Mouse (Mus musculus): ENCODE results near the gene Ska2. TPM values are rescaled to one million over a fixed set of nuclear protein-coding genes. Genes with fewer than 3 reads are reported as not detected.
A peak's percentile ranks its signal among the peaks of the same experiment; 100 is the strongest.

Ska2 gene
- polyA plus RNA-seq, 1 experiment from 2014 or later: 120 TPM

DNA sequence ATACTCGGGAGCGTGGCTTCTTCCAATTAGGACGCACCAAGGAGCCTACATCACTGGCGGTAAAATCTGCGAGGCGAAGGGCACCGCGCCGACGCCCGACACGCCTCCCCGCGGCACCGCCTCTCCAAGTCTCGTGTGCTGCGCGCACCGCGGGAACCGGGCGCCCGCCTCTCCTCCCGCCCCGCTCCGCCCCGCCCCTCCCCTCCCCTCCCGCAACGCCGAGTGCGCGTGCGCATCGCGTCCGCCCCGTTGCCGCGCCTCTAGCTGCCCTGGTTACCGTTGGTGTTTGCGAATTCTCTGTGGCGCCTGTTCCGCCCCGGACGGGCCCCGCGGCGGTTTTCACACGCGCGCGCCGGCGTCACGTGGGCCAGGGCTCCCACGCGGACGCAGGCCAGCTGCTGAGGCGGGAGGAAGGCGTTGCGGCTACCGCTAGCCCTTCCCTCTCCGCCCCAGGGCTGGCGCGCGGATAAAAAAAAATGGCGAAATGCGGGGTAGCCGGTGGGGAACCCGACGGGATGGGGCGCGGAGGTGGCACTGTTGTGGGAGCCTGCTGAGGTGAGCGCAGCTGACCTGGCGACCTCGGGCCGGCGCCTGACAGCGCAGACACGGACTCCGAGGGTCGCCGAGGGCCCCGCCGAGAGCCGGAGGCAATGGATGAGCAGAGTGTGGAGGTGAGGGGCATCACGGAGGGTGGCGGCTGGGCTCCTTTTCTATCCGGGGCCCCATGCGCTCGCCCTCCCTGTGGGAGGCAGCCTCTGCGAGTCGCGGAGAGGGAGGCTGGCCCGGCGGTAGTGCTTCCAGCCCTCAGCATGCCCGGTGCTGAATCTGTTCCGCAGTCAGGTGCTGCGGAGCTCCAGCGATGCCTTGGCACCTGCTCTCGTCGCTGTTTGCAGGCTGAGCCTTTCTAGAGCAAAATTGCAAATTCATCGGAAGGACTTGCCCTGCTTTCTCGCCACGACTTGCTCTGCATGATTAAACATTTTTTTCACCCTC is 18.1 kb downstream of the Ska2 start, which contains the start of gene Trim37:
Trim37 (plus strand) TSS at position 254 of the 993 bp plus-strand sequence.
- Histone ChIP-seq H3K4me2 (ENCODE audit: low read depth, severe bottlenecking) (peak within 1 kb of the TSS; percentile 79), H3K4me3 (ENCODE audit: low read depth, low read length) (peak within 1 kb of the TSS; percentile 96), H3K36me3 (ENCODE audit: control insufficient read depth, insufficient read depth, low read length) (peaks cover 11% of the 10 kb centered on the region; the same call in 1 of the 2 replicates), H3K9ac (ENCODE audit: low read length) (peak within 1 kb of the TSS; percentile 85), H3K4me1 (ENCODE audit: control insufficient read depth, insufficient read depth, low read length) (0 out of 2 replicates have a peak, but pooled peaks cover 2% of the 10 kb centered on the region), H3K9me3 (ENCODE audit: control insufficient read depth, low read length) (no peaks in the 10 kb centered on the region), H3K27ac (replicated peaks; ENCODE audit: low read depth, low read length) (peak within 1 kb of the TSS; percentile 77), H3K27me3 (ENCODE audit: control insufficient read depth, insufficient read depth, low read length) (no peaks in the 10 kb centered on the region)
- WGBS: under 1% methylated on average over 97 of the region's 105 CpGs
- ATAC-seq (ENCODE audit: insufficient number of reproducible peaks, low FRiP score, low TSS enrichment, low read depth) (peak; percentile 83), DNase-seq (ENCODE audit: low spot score) (peak; percentile 93)

DNA sequence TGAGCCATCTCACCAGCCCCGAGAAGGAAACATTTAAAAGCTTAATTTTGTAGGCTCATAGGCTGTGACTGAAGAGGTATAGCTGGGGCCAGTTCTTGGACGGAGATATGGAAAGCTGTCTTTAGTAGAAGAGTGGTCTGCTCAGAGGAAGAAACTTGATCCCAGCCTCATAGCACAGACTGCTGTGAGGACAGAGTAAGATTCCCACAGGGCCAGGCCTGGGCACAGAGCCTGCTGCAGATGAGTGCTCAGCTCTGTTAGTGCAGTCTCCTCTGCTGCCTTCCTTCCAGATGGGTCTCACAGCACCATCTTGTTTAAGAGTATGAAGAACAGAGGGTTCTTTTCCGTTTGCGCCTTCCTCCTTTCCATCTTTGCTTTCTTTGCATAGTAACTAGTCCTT is 27.2 kb downstream of the Ska2 start:
- no peak overlapping the region for H3K9ac ChIP-seq (ENCODE audit: low read length)
- H3K27ac ChIP-seq (replicated peaks; ENCODE audit: low read depth, low read length): no peak overlapping the region
- H3K36me3 ChIP-seq (ENCODE audit: control insufficient read depth, insufficient read depth, low read length): peaks cover 2% of the 10 kb centered on the region; the same call in 1 of the 2 replicates
- DNase-seq (ENCODE audit: low spot score) (no peak), ATAC-seq (ENCODE audit: insufficient number of reproducible peaks, low FRiP score, low TSS enrichment, low read depth) (no peak)
- no peaks in the 10 kb centered on the region for H3K9me3 ChIP-seq (ENCODE audit: control insufficient read depth, low read length)
- no peak overlapping the region for H3K4me2 ChIP-seq (ENCODE audit: low read depth, severe bottlenecking)
- 92% methylated on average over 4 of the region's 4 CpGs for WGBS
- H3K27me3 ChIP-seq (ENCODE audit: control insufficient read depth, insufficient read depth, low read length): no peaks in the 10 kb centered on the region
- no peaks in the 10 kb centered on the region for H3K4me1 ChIP-seq (ENCODE audit: control insufficient read depth, insufficient read depth, low read length)
- no peak overlapping the region for H3K4me3 ChIP-seq (ENCODE audit: low read depth, low read length)

DNA sequence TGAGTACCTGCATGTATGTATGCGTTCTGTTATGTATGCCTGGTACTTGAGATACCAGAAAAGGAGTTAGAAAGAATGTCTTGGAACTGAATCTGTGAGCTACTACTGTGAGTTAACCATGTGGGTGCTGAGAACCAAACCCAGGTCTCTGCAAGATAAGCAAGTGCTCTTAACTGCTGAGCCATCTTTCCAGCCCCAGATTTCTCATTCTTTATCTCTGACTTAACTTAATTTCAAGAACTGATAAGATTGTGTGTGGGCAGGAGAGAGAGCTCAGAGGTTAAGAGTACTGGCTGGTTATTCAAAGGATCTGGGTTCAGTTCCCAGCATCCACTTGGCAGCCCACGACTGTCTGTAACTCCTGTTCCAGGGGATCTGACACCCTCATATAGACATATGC is 49.0 kb downstream of the Ska2 start:
- no peaks in the 10 kb centered on the region for H3K27me3 ChIP-seq (ENCODE audit: control insufficient read depth, insufficient read depth, low read length)
- ATAC-seq (ENCODE audit: insufficient number of reproducible peaks, low FRiP score, low TSS enrichment, low read depth) (no peak), DNase-seq (ENCODE audit: low spot score) (no peak)
- H3K4me1 ChIP-seq (ENCODE audit: control insufficient read depth, insufficient read depth, low read length): no peaks in the 10 kb centered on the region
- H3K9me3 ChIP-seq (ENCODE audit: control insufficient read depth, low read length): no peaks in the 10 kb centered on the region
- H3K9ac ChIP-seq (ENCODE audit: low read length): no peak overlapping the region
- H3K4me3 ChIP-seq (ENCODE audit: low read depth, low read length): no peak overlapping the region
- H3K36me3 ChIP-seq (ENCODE audit: control insufficient read depth, insufficient read depth, low read length): 0 out of 2 replicates have a peak, but pooled peaks cover 2% of the 10 kb centered on the region
- H3K4me2 ChIP-seq (ENCODE audit: low read depth, severe bottlenecking): no peak overlapping the region
- no peak overlapping the region for H3K27ac ChIP-seq (replicated peaks; ENCODE audit: low read depth, low read length)
- 93% methylated on average over 2 of the region's 2 CpGs for WGBS

- Histone ChIP-seq H3K27ac (replicated peaks; ENCODE audit: low read depth, low read length) (no peak overlapping the region), H3K9ac (ENCODE audit: low read length) (no peak overlapping the region), H3K27me3 (ENCODE audit: control insufficient read depth, insufficient read depth, low read length) (no peaks in the 10 kb centered on the region), H3K9me3 (ENCODE audit: control insufficient read depth, low read length) (no peaks in the 10 kb centered on the region), H3K36me3 (ENCODE audit: control insufficient read depth, insufficient read depth, low read length) (peaks cover 5% of the 10 kb centered on the region; the same call in 1 of the 2 replicates), H3K4me3 (ENCODE audit: low read depth, low read length) (no peak overlapping the region), H3K4me2 (ENCODE audit: low read depth, severe bottlenecking) (no peak overlapping the region), H3K4me1 (ENCODE audit: control insufficient read depth, insufficient read depth, low read length) (no peaks in the 10 kb centered on the region)
- WGBS: 95% methylated on average over 4 of the region's 4 CpGs
- ATAC-seq (ENCODE audit: insufficient number of reproducible peaks, low FRiP score, low TSS enrichment, low read depth): no peak
- no peak for DNase-seq (ENCODE audit: low spot score)
These were observed 53.7 kb downstream of the Ska2 start for GRCm38 (mm10) chr11:87162687-87163086.

GRCm38 (mm10) chr11:87163751-87164150 is 54.7 kb downstream of the Ska2 start:
- DNase-seq (ENCODE audit: low spot score) (no peak), ATAC-seq (ENCODE audit: insufficient number of reproducible peaks, low FRiP score, low TSS enrichment, low read depth) (no peak)
- no peak overlapping the region for H3K9ac ChIP-seq (ENCODE audit: low read length)
- H3K4me1 ChIP-seq (ENCODE audit: control insufficient read depth, insufficient read depth, low read length): no peaks in the 10 kb centered on the region
- H3K27me3 ChIP-seq (ENCODE audit: control insufficient read depth, insufficient read depth, low read length): no peaks in the 10 kb centered on the region
- H3K36me3 ChIP-seq (ENCODE audit: control insufficient read depth, insufficient read depth, low read length): peaks cover 14% of the 10 kb centered on the region
- H3K9me3 ChIP-seq (ENCODE audit: control insufficient read depth, low read length): no peaks in the 10 kb centered on the region
- no peak overlapping the region for H3K4me2 ChIP-seq (ENCODE audit: low read depth, severe bottlenecking)
- H3K4me3 ChIP-seq (ENCODE audit: low read depth, low read length): no peak overlapping the region
- no peak overlapping the region for H3K27ac ChIP-seq (replicated peaks; ENCODE audit: low read depth, low read length)

GRCm38 (mm10) chr11:87173625-87174024 is 64.6 kb downstream of the Ska2 start:
- Histone ChIP-seq H3K4me3 (ENCODE audit: low read depth, low read length) (no peak overlapping the region), H3K4me1 (ENCODE audit: control insufficient read depth, insufficient read depth, low read length) (no peaks in the 10 kb centered on the region), H3K27ac (replicated peaks; ENCODE audit: low read depth, low read length) (no peak overlapping the region), H3K9ac (ENCODE audit: low read length) (no peak overlapping the region), H3K36me3 (ENCODE audit: control insufficient read depth, insufficient read depth, low read length) (peaks cover 5% of the 10 kb centered on the region; the same call in 1 of the 2 replicates), H3K27me3 (ENCODE audit: control insufficient read depth, insufficient read depth, low read length) (no peaks in the 10 kb centered on the region), H3K9me3 (ENCODE audit: control insufficient read depth, low read length) (no peaks in the 10 kb centered on the region), H3K4me2 (ENCODE audit: low read depth, severe bottlenecking) (no peak overlapping the region)
- DNase-seq (ENCODE audit: low spot score) (no peak), ATAC-seq (ENCODE audit: insufficient number of reproducible peaks, low FRiP score, low TSS enrichment, low read depth) (no peak)
- WGBS: 93% methylated on average over 5 of the region's 5 CpGs

MicroRNA genes within 50 kb of the gene (microRNA counts, 519-probe panel; counts per million panel counts)
- microRNA mmu-miR-301a: 5,058 counts per million, percentile 83 among the panel's probes with 10 or more counts

Small RNA genes within 50 kb of the gene (microRNA-seq; reads per million reads assigned to microRNA genes)
- 1,748 reads per million, percentile 80 among the genes with 10 or more reads in this experiment for gene Mir301

Other genes with a start within 250 kb of the Ska2 start
- gene Ypel2, start 115.5 kb upstream of the Ska2 start, polyA plus RNA-seq (2014; fragmentation: Nextera tagmentation; extraction: Ambion mirVana): 7.0 and 7.2 TPM in 2 replicates
- gene Gdpd1, start 35.2 kb upstream of the Ska2 start, polyA plus RNA-seq (2014; fragmentation: Nextera tagmentation; extraction: Ambion mirVana): 25.6 and 27.1 TPM in 2 replicates
- gene Smg8, start 22.5 kb upstream of the Ska2 start, polyA plus RNA-seq (2014; fragmentation: Nextera tagmentation; extraction: Ambion mirVana): 33.4 and 35.2 TPM in 2 replicates
- gene Prr11, start 526 bp upstream of the Ska2 start, polyA plus RNA-seq (2014; fragmentation: Nextera tagmentation; extraction: Ambion mirVana): 18.9 and 21.0 TPM in 2 replicates
- gene Trim37, start 17.8 kb downstream of the Ska2 start, polyA plus RNA-seq (2014; fragmentation: Nextera tagmentation; extraction: Ambion mirVana): 39.1 and 39.5 TPM in 2 replicates
- gene Ppm1e, start 249.8 kb downstream of the Ska2 start, polyA plus RNA-seq (2014; fragmentation: Nextera tagmentation; extraction: Ambion mirVana): 2.6 and 2.9 TPM in 2 replicates